Mouse (Mus musculus): Measurements from ENCODE around the gene Shh.

The Shh gene

GRCm38 (mm10) chr5:28466760-28467306 is at the start of gene Shh:
Gene Shh (minus strand): TSS chr5:28467256.
- ChIA-PET POLR2A (interaction anchor here in 1 of 4 experiments (0.6 to 0.9 kb wide), 2 partner anchors 130 to 873 kb away, joined by 3 to 5 read pairs; no protein-coding TSS in a partner anchor), CTCF (interaction anchor here in 1 of 4 experiments (0.7 kb wide), 2 partner anchors 154 to 951 kb away, joined by 11 to 14 read pairs; no protein-coding TSS in a partner anchor)

GRCm38 (mm10) chr5:28500792-28501439 is 33.9 kb upstream of the Shh start:
- CTCF ChIA-PET, result no interaction called here

GRCm38 (mm10) chr5:28498846-28499245 is 31.8 kb upstream of the Shh start:
- CTCF ChIA-PET, result interaction anchor here in 1 of 4 experiments (0.6 kb wide), 1 partner anchor 27 kb away, joined by 3 read pairs; no protein-coding TSS in a partner anchor
- POLR2A ChIA-PET, result interaction anchor here in 1 of 4 experiments (0.6 kb wide), 1 partner anchor 8 kb away, joined by 3 read pairs; no protein-coding TSS in a partner anchor

More at GRCm38 (mm10) chr5:28500792-28501439, 33.9 kb upstream of the Shh start:
- POLR2A ChIA-PET, result no interaction called here

- ChIA-PET CTCF (no interaction called here), POLR2A (no interaction called here)
These were observed 28.9 kb upstream of the Shh start for GRCm38 (mm10) chr5:28495712-28496650.

GRCm38 (mm10) chr5:28493550-28493949 is 26.5 kb upstream of the Shh start:
- CTCF ChIA-PET, result no interaction called here
- POLR2A ChIA-PET, result interaction anchor here in 1 of 4 experiments (0.6 to 0.9 kb wide), 2 partner anchors 9 to 166 kb away, joined by 3 read pairs; no protein-coding TSS in a partner anchor

GRCm38 (mm10) chr5:28482991-28483390 is 15.9 kb upstream of the Shh start:
- ChIA-PET CTCF (no interaction called here), POLR2A (no interaction called here)

- ChIA-PET CTCF (no interaction called here), POLR2A (interaction anchor here in 1 of 4 experiments (0.6 kb wide), 1 partner anchor 9 kb away, joined by 3 read pairs; no protein-coding TSS in a partner anchor)
These were observed 14.7 kb upstream of the Shh start for GRCm38 (mm10) chr5:28481730-28482129.

- CTCF ChIA-PET, result no interaction called here
- POLR2A ChIA-PET, result interaction anchor here in 1 of 4 experiments (0.6 kb wide), 1 partner anchor 8 kb away, joined by 4 read pairs; no protein-coding TSS in a partner anchor
These were observed 9.6 kb upstream of the Shh start for GRCm38 (mm10) chr5:28476389-28477379.

GRCm38 (mm10) chr5:28473556-28473955 is 6.5 kb upstream of the Shh start:
- CTCF ChIA-PET, result no interaction called here
- POLR2A ChIA-PET, result interaction anchor here in 2 of 4 experiments (0.6 kb wide), 3 partner anchors 8 to 213 kb away, joined by 3 to 4 read pairs (median 3); no protein-coding TSS in a partner anchor

- ChIA-PET CTCF (interaction anchor here in 3 of 4 experiments (0.5 to 1.5 kb wide), 5 partner anchors 10 to 565 kb away, joined by 3 read pairs; no protein-coding TSS in a partner anchor), POLR2A (interaction anchor here in 1 of 4 experiments (1.3 kb wide), 1 partner anchor 9 kb away, joined by 3 read pairs; no protein-coding TSS in a partner anchor)
These were observed 2.6 kb upstream of the Shh start for GRCm38 (mm10) chr5:28469525-28470202.

GRCm38 (mm10) chr5:28466351-28466750 is 705 bp downstream of the Shh start:
- POLR2A ChIA-PET, result interaction anchor here in 1 of 4 experiments (0.7 to 1.3 kb wide), 2 partner anchors 13 to 799 kb away, joined by 3 read pairs; no protein-coding TSS in a partner anchor
- CTCF ChIA-PET, result no interaction called here

- POLR2A ChIA-PET, result interaction anchor here in 1 of 4 experiments (0.6 to 1.5 kb wide), 5 partner anchors 9 to 799 kb away, joined by 3 to 4 read pairs (median 3); no protein-coding TSS in a partner anchor
- CTCF ChIA-PET, result interaction anchor here in 1 of 4 experiments (1.0 to 1.3 kb wide), 2 partner anchors 13 to 14 kb away, joined by 4 to 5 read pairs; no protein-coding TSS in a partner anchor
These were observed 1.5 kb downstream of the Shh start for GRCm38 (mm10) chr5:28465526-28465925.

GRCm38 (mm10) chr5:28465099-28465406 is 2.0 kb downstream of the Shh start:
- POLR2A ChIA-PET, result interaction anchor here in 3 of 4 experiments (0.6 to 1.5 kb wide), 7 partner anchors 9 to 604 kb away, joined by 3 to 4 read pairs (median 3); no protein-coding TSS in a partner anchor

GRCm38 (mm10) chr5:28464361-28465098 is 2.5 kb downstream of the Shh start:
- ChIA-PET POLR2A (interaction anchor here (0.6 to 2.0 kb wide), 8 partner anchors 8 to 604 kb away, joined by 3 to 5 read pairs (median 4); no protein-coding TSS in a partner anchor), CTCF (interaction anchor here in 2 of 4 experiments (0.5 to 1.3 kb wide), 3 partner anchors 12 to 846 kb away, joined by 4 to 9 read pairs (median 5); no protein-coding TSS in a partner anchor)

More at GRCm38 (mm10) chr5:28465099-28465406, 2.0 kb downstream of the Shh start:
- CTCF ChIA-PET, result interaction anchor here in 2 of 4 experiments (0.5 to 1.3 kb wide), 3 partner anchors 12 to 845 kb away, joined by 4 to 9 read pairs (median 5); no protein-coding TSS in a partner anchor

GRCm38 (mm10) chr5:28463656-28464055 is 3.4 kb downstream of the Shh start:
- CTCF ChIA-PET, result no interaction called here
- POLR2A ChIA-PET, result interaction anchor here in 2 of 4 experiments (1.2 to 2.0 kb wide), 3 partner anchors 9 to 1013 kb away, joined by 3 to 5 read pairs (median 4); no protein-coding TSS in a partner anchor
